Mouse (Mus musculus): Measurements from ENCODE around the gene Tenm3. TPM values are rescaled to one million over a fixed set of nuclear protein-coding genes. Genes with fewer than 3 reads are reported as not detected.

Tenm3 gene
- total RNA-seq, 2 experiments from 2014 or later = 61.8 to 76.5 TPM

- peak overlapping the region; percentile 24 for H3K4me3 ChIP-seq
- intact Hi-C loops (cut with DNase I) = no loop called here
- H3K27ac ChIP-seq = no peak overlapping the region
- TF ChIP-seq CTCF (IDR thresholded peaks at IDR 0.05) = no peak
- no peak for DNase-seq (ENCODE audit: extremely low spot score in 1 of 2, low spot score in 2 of 2)
These were observed 393.1 kb downstream of the Tenm3 start for GRCm38 (mm10) chr8:48450397-48451246.

- no peak overlapping the region for H3K27ac ChIP-seq
- DNase-seq (ENCODE audit: extremely low spot score in 1 of 2, low spot score in 2 of 2) = no peak
- no peak for TF ChIP-seq CTCF (IDR thresholded peaks at IDR 0.05)
- no peak overlapping the region for H3K4me3 ChIP-seq
- intact Hi-C loops (cut with DNase I) = no loop called here
These were observed 394.1 kb downstream of the Tenm3 start for GRCm38 (mm10) chr8:48449625-48450024.

GRCm38 (mm10) chr8:48445690-48446089, 398.1 kb downstream of the Tenm3 start:
- intact Hi-C loops (cut with DNase I) = no loop called here
- no peak for DNase-seq (ENCODE audit: extremely low spot score in 1 of 2, low spot score in 2 of 2)
- no peak for TF ChIP-seq CTCF (IDR thresholded peaks at IDR 0.05)
- Histone ChIP-seq H3K27ac (no peak overlapping the region), H3K4me3 (no peak overlapping the region)

GRCm38 (mm10) chr8:48439491-48439890, 404.3 kb downstream of the Tenm3 start:
- no peak for DNase-seq (ENCODE audit: extremely low spot score in 1 of 2, low spot score in 2 of 2)
- H3K27ac ChIP-seq = no peak overlapping the region
- intact Hi-C loops (cut with DNase I) = no loop called here
- H3K4me3 ChIP-seq = no peak overlapping the region
- no peak for TF ChIP-seq CTCF (IDR thresholded peaks at IDR 0.05)

GRCm38 (mm10) chr8:48437523-48438207, 406.1 kb downstream of the Tenm3 start:
- no peak for TF ChIP-seq CTCF (IDR thresholded peaks at IDR 0.05)
- DNase-seq (ENCODE audit: extremely low spot score in 1 of 2, low spot score in 2 of 2) = no peak
- Histone ChIP-seq H3K27ac (no peak overlapping the region), H3K4me3 (no peak overlapping the region)
- intact Hi-C loops (cut with DNase I) = no loop called here

- DNase-seq (ENCODE audit: extremely low spot score in 1 of 2, low spot score in 2 of 2) = no peak
- Histone ChIP-seq H3K4me3 (no peak overlapping the region), H3K27ac (no peak overlapping the region)
- no peak for TF ChIP-seq CTCF (IDR thresholded peaks at IDR 0.05)
- intact Hi-C loops (cut with DNase I) = no loop called here
These were observed 418.6 kb downstream of the Tenm3 start for GRCm38 (mm10) chr8:48425101-48425500.

GRCm38 (mm10) chr8:48417714-48418113, 426.0 kb downstream of the Tenm3 start:
- H3K4me3 ChIP-seq = no peak overlapping the region
- intact Hi-C loops (cut with DNase I) = no loop called here
- H3K27ac ChIP-seq = no peak overlapping the region
- no peak for TF ChIP-seq CTCF (IDR thresholded peaks at IDR 0.05)
- no peak for DNase-seq (ENCODE audit: extremely low spot score in 1 of 2, low spot score in 2 of 2)

GRCm38 (mm10) chr8:48410916-48411315, 432.8 kb downstream of the Tenm3 start:
- no peak for TF ChIP-seq CTCF (IDR thresholded peaks at IDR 0.05)
- no peak for DNase-seq (ENCODE audit: extremely low spot score in 1 of 2, low spot score in 2 of 2)
- H3K4me3 ChIP-seq = no peak overlapping the region
- H3K27ac ChIP-seq = no peak overlapping the region
- intact Hi-C loops (cut with DNase I) = no loop called here

- Histone ChIP-seq H3K4me3 (0 out of 2 replicates have a peak overlapping the region, but pooled peaks have one; percentile 6), H3K27ac (no peak overlapping the region)
- TF ChIP-seq CTCF (IDR thresholded peaks at IDR 0.05) = no peak
- intact Hi-C loops (cut with DNase I) = no loop called here
- DNase-seq (ENCODE audit: extremely low spot score in 1 of 2, low spot score in 2 of 2) = no peak
These were observed 443.2 kb downstream of the Tenm3 start for GRCm38 (mm10) chr8:48400572-48400972.

- Histone ChIP-seq H3K4me3 (no peak overlapping the region), H3K27ac (no peak overlapping the region; the same call in 1 of the 2 replicates)
- no peak for TF ChIP-seq CTCF (IDR thresholded peaks at IDR 0.05)
- DNase-seq (ENCODE audit: extremely low spot score in 1 of 2, low spot score in 2 of 2) = no peak
- intact Hi-C loops (cut with DNase I) = no loop called here
These were observed 457.9 kb downstream of the Tenm3 start for GRCm38 (mm10) chr8:48385833-48386232.

- no peak overlapping the region; the same call in 1 of the 2 replicates for H3K27ac ChIP-seq
- intact Hi-C loops (cut with DNase I) = no loop called here
- TF ChIP-seq CTCF (IDR thresholded peaks at IDR 0.05) = no peak
- H3K4me3 ChIP-seq = 0 out of 2 replicates have a peak overlapping the region, but pooled peaks have one; percentile 3
- DNase-seq (ENCODE audit: extremely low spot score in 1 of 2, low spot score in 2 of 2) = no peak
These were observed 463.7 kb downstream of the Tenm3 start for GRCm38 (mm10) chr8:48380035-48380434.

GRCm38 (mm10) chr8:48376774-48377173, 467.0 kb downstream of the Tenm3 start:
- intact Hi-C loops (cut with DNase I) = loop anchor here (5.0 kb wide), 1 partner anchor 131 kb away; no protein-coding TSS in a partner anchor
- H3K4me3 ChIP-seq = no peak overlapping the region
- DNase-seq (ENCODE audit: extremely low spot score in 1 of 2, low spot score in 2 of 2) = peak; percentile 19 to 48
- peak overlapping the region; percentile 70 for H3K27ac ChIP-seq
- no peak for TF ChIP-seq CTCF (IDR thresholded peaks at IDR 0.05)

All from left cerebral cortex, adult 2 months (tissue).